Mouse (Mus musculus): ENCODE measurements around the gene Klk1b5. TPM values are rescaled to one million over a fixed set of nuclear protein-coding genes. Genes with fewer than 3 reads are reported as not detected.

The Klk1b5 gene
- total and polyA plus RNA-seq, 3 experiments, result not detected

DNA sequence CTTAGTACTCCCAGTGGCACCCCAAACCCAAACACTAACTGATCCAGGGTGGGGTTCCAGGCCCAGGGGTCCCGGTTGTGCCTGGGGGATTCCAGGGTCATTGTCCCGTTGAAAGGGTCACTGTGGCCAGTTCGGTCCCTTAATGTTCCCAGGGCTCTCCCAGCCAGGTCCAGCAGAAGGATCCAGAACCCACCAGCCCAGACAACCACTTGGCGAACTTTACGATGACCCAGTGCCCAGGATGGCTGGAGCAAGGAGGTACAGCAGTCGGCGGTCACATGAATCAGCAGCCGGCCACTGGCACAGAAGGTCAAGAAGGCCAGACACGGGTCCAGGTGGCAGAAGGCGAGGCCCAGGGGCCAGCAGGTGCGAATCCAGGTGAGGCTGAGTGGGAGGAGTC is 52.4 kb downstream of the Klk1b5 start:
- Histone ChIP-seq H3K36me3 (replicated peaks) (no peaks in the 10 kb centered on the region), H3K4me1 (ENCODE audit: insufficient read depth, low read depth, low read length) (peaks cover 13% of the 10 kb centered on the region), H3K4me3 (ENCODE audit: low read depth, low read length) (no peak overlapping the region), H3K27me3 (ENCODE audit: insufficient read depth, low read length) (peaks cover 28% of the 10 kb centered on the region), H3K9me3 (replicated peaks) (no peaks in the 10 kb centered on the region)
- TF ChIP-seq CTCF (IDR thresholded peaks at IDR 0.05; ENCODE audit: low read depth, low read length), result no peak
- no peak for TF ChIP-seq TAL1 (conservative IDR thresholded peaks at IDR 0.05; ENCODE audit: low read depth, low read length)
- no peak for TF ChIP-seq GATA2 (IDR thresholded peaks at IDR 0.05; ENCODE audit: borderline replicate concordance, low read depth, low read length)
- TF ChIP-seq POLR2AphosphoS5 (IDR thresholded peaks at IDR 0.05; ENCODE audit: insufficient replicate concordance, low read depth, low read length), result no peak
- no peak for TF ChIP-seq GATA1 (IDR thresholded peaks at IDR 0.05; ENCODE audit: borderline replicate concordance, low read length)
- DNase-seq (ENCODE audit: low spot score) (no peak), ATAC-seq (ENCODE audit: extremely low read depth, insufficient number of reproducible peaks, low FRiP score, poor library complexity, severe bottlenecking) (no peak)

DNA sequence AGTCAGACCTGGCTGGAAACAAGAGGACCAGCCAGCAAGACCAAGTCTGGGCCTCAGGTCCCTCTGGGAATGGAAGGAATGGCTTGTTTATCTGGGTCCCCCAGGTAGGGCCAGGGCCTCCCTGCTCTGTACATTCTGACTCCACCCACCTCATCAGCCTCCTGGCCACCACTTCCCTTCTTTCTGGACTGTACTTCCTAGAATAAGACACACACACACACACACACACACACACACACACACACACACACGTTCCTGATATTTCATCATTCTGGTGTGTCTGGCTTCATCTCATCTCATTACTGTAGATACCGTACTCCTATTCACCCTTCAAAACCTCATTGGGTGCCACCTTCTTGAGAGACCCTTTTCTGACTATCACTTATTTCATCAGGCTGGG is 53.7 kb downstream of the Klk1b5 start:
- Histone ChIP-seq H3K4me1 (ENCODE audit: insufficient read depth, low read depth, low read length) (peaks cover 10% of the 10 kb centered on the region), H3K36me3 (replicated peaks) (no peaks in the 10 kb centered on the region), H3K9me3 (replicated peaks) (no peaks in the 10 kb centered on the region), H3K27me3 (ENCODE audit: insufficient read depth, low read length) (peaks cover 31% of the 10 kb centered on the region), H3K4me3 (ENCODE audit: low read depth, low read length) (no peak overlapping the region)
- TF ChIP-seq CTCF (IDR thresholded peaks at IDR 0.05; ENCODE audit: low read depth, low read length), result no peak
- TF ChIP-seq POLR2AphosphoS5 (IDR thresholded peaks at IDR 0.05; ENCODE audit: insufficient replicate concordance, low read depth, low read length), result no peak
- no peak for TF ChIP-seq GATA2 (IDR thresholded peaks at IDR 0.05; ENCODE audit: borderline replicate concordance, low read depth, low read length)
- no peak for TF ChIP-seq TAL1 (conservative IDR thresholded peaks at IDR 0.05; ENCODE audit: low read depth, low read length)
- TF ChIP-seq GATA1 (IDR thresholded peaks at IDR 0.05; ENCODE audit: borderline replicate concordance, low read length), result no peak
- ATAC-seq (ENCODE audit: extremely low read depth, insufficient number of reproducible peaks, low FRiP score, poor library complexity, severe bottlenecking) (no peak), DNase-seq (ENCODE audit: low spot score) (no peak)

Other genes with a start within 250 kb of the Klk1b5 start
Only the 20 nearest of the 23 such genes appear.
- gene Klk1b11, start 220.1 kb upstream of the Klk1b5 start, total RNA-seq (2014; fragmentation: Nextera tagmentation), result not detected in 2 replicates
- not detected in 2 replicates for gene Klk1b11, start 220.1 kb upstream of the Klk1b5 start, total RNA-seq (2017)
- gene Klk1b11, start 220.1 kb upstream of the Klk1b5 start, polyA plus RNA-seq (2012), result not detected in 2 replicates
- gene Klk1b26, start 203.8 kb upstream of the Klk1b5 start, total RNA-seq (2014; fragmentation: Nextera tagmentation), result not detected in 2 replicates
- not detected in 2 replicates for gene Klk1b26, start 203.8 kb upstream of the Klk1b5 start, total RNA-seq (2017)
- gene Klk1b26, start 203.8 kb upstream of the Klk1b5 start, polyA plus RNA-seq (2012), result not detected in 2 replicates
- gene Klk1b27, start 163.7 kb upstream of the Klk1b5 start, total RNA-seq (2014; fragmentation: Nextera tagmentation), result not detected in 2 replicates
- 0.16 TPM in 1 of 2 replicates, not detected in the other for gene Klk1b27, start 163.7 kb upstream of the Klk1b5 start, total RNA-seq (2017)
- gene Klk1b27, start 163.7 kb upstream of the Klk1b5 start, polyA plus RNA-seq (2012), result not detected in 2 replicates
- not detected in 2 replicates for gene Klk1b21, start 113.6 kb upstream of the Klk1b5 start, total RNA-seq (2014; fragmentation: Nextera tagmentation)
- gene Klk1b21, start 113.6 kb upstream of the Klk1b5 start, total RNA-seq (2017), result not detected in 2 replicates
- not detected in 2 replicates for gene Klk1b21, start 113.6 kb upstream of the Klk1b5 start, polyA plus RNA-seq (2012)
- gene Klk1b22, start 103.3 kb upstream of the Klk1b5 start, total RNA-seq (2014; fragmentation: Nextera tagmentation), result not detected in 2 replicates
- not detected in 2 replicates for gene Klk1b22, start 103.3 kb upstream of the Klk1b5 start, total RNA-seq (2017)
- gene Klk1b22, start 103.3 kb upstream of the Klk1b5 start, polyA plus RNA-seq (2012), result not detected in 2 replicates
- gene Klk1b16, start 79.2 kb upstream of the Klk1b5 start, total RNA-seq (2014; fragmentation: Nextera tagmentation), result not detected in 2 replicates
- not detected in 2 replicates for gene Klk1b16, start 79.2 kb upstream of the Klk1b5 start, total RNA-seq (2017)
- gene Klk1b16, start 79.2 kb upstream of the Klk1b5 start, polyA plus RNA-seq (2012), result not detected in 2 replicates
- not detected in 2 replicates for gene Klk1b24, start 27.7 kb upstream of the Klk1b5 start, total RNA-seq (2014; fragmentation: Nextera tagmentation)
- gene Klk1b24, start 27.7 kb upstream of the Klk1b5 start, total RNA-seq (2017), result not detected in 2 replicates
- not detected in 2 replicates for gene Klk1b24, start 27.7 kb upstream of the Klk1b5 start, polyA plus RNA-seq (2012)
- not detected in 2 replicates for gene Klk1b3, start 17.8 kb upstream of the Klk1b5 start, total RNA-seq (2014; fragmentation: Nextera tagmentation)
- not detected in 2 replicates for gene Klk1b3, start 17.8 kb upstream of the Klk1b5 start, total RNA-seq (2017)
- gene Klk1b3, start 17.8 kb upstream of the Klk1b5 start, polyA plus RNA-seq (2012), result not detected in 2 replicates
- not detected in 2 replicates for gene Klk1b4, start 8.5 kb upstream of the Klk1b5 start, total RNA-seq (2014; fragmentation: Nextera tagmentation)
- not detected in 2 replicates for gene Klk1b4, start 8.5 kb upstream of the Klk1b5 start, total RNA-seq (2017)
- not detected in 2 replicates for gene Klk1b4, start 8.5 kb upstream of the Klk1b5 start, polyA plus RNA-seq (2012)
- not detected in 2 replicates for gene Klk1, start 9.4 kb downstream of the Klk1b5 start, total RNA-seq (2014; fragmentation: Nextera tagmentation)
- not detected in 2 replicates for gene Klk1, start 9.4 kb downstream of the Klk1b5 start, total RNA-seq (2017)
- not detected in 2 replicates for gene Klk1, start 9.4 kb downstream of the Klk1b5 start, polyA plus RNA-seq (2012)
- gene Gm36864, start 20.2 kb downstream of the Klk1b5 start, total RNA-seq (2014; fragmentation: Nextera tagmentation), result not detected in 2 replicates
- 0.22 TPM in 1 of 2 replicates, not detected in the other for gene Gm36864, start 20.2 kb downstream of the Klk1b5 start, total RNA-seq (2017)
- not detected in 2 replicates for gene Gm36864, start 20.2 kb downstream of the Klk1b5 start, polyA plus RNA-seq (2012)
- gene 1700028J19Rik, start 30.8 kb downstream of the Klk1b5 start, total RNA-seq (2014; fragmentation: Nextera tagmentation), result 0.87 and 3.6 TPM in 2 replicates
- 0.60 and 1.3 TPM in 2 replicates for gene 1700028J19Rik, start 30.8 kb downstream of the Klk1b5 start, total RNA-seq (2017)
- gene 1700028J19Rik, start 30.8 kb downstream of the Klk1b5 start, polyA plus RNA-seq (2012), result 0.05 TPM in 1 of 2 replicates, not detected in the other
- 113 and 114 TPM in 2 replicates for gene 2410002F23Rik, start 30.8 kb downstream of the Klk1b5 start, total RNA-seq (2014; fragmentation: Nextera tagmentation)
- 79.9 and 90.4 TPM in 2 replicates for gene 2410002F23Rik, start 30.8 kb downstream of the Klk1b5 start, total RNA-seq (2017)
- gene 2410002F23Rik, start 30.8 kb downstream of the Klk1b5 start, polyA plus RNA-seq (2012), result 276 and 317 TPM in 2 replicates
- gene Acp4, start 41.4 kb downstream of the Klk1b5 start, total RNA-seq (2014; fragmentation: Nextera tagmentation), result not detected in 2 replicates
- gene Acp4, start 41.4 kb downstream of the Klk1b5 start, total RNA-seq (2017), result not detected in 2 replicates
- not detected in 2 replicates for gene Acp4, start 41.4 kb downstream of the Klk1b5 start, polyA plus RNA-seq (2012)
- gene Gm15517, start 45.5 kb downstream of the Klk1b5 start, total RNA-seq (2014; fragmentation: Nextera tagmentation), result not detected in 2 replicates
- gene Gm15517, start 45.5 kb downstream of the Klk1b5 start, total RNA-seq (2017), result not detected in 2 replicates
- gene Gm15517, start 45.5 kb downstream of the Klk1b5 start, polyA plus RNA-seq (2012), result not detected in 2 replicates
- gene Clec11a, start 91.0 kb downstream of the Klk1b5 start, total RNA-seq (2014; fragmentation: Nextera tagmentation), result 3.1 and 5.3 TPM in 2 replicates
- gene Clec11a, start 91.0 kb downstream of the Klk1b5 start, total RNA-seq (2017), result 2.6 and 3.3 TPM in 2 replicates
- 1.8 and 2.2 TPM in 2 replicates for gene Clec11a, start 91.0 kb downstream of the Klk1b5 start, polyA plus RNA-seq (2012)
- gene Shank1, start 94.3 kb downstream of the Klk1b5 start, total RNA-seq (2014; fragmentation: Nextera tagmentation), result 0.08 TPM in 1 of 2 replicates, not detected in the other
- under 0.01 and 0.11 TPM in 2 replicates for gene Shank1, start 94.3 kb downstream of the Klk1b5 start, total RNA-seq (2017)
- gene Shank1, start 94.3 kb downstream of the Klk1b5 start, polyA plus RNA-seq (2012), result 0.13 and 0.20 TPM in 2 replicates
- gene Syt3, start 168.2 kb downstream of the Klk1b5 start, total RNA-seq (2014; fragmentation: Nextera tagmentation), result not detected in 2 replicates
- gene Syt3, start 168.2 kb downstream of the Klk1b5 start, total RNA-seq (2017), result not detected in 2 replicates
- gene Syt3, start 168.2 kb downstream of the Klk1b5 start, polyA plus RNA-seq (2012), result 0.02 TPM in 1 of 2 replicates, not detected in the other
- gene 1700008O03Rik, start 169.9 kb downstream of the Klk1b5 start, total RNA-seq (2014; fragmentation: Nextera tagmentation), result 2.5 TPM in 1 of 2 replicates, not detected in the other
- 0.11 and 0.41 TPM in 2 replicates for gene 1700008O03Rik, start 169.9 kb downstream of the Klk1b5 start, total RNA-seq (2017)
- 0.49 and 0.61 TPM in 2 replicates for gene 1700008O03Rik, start 169.9 kb downstream of the Klk1b5 start, polyA plus RNA-seq (2012)
- not detected in 2 replicates for gene Lrrc4b, start 213.1 kb downstream of the Klk1b5 start, total RNA-seq (2014; fragmentation: Nextera tagmentation)
- 0.05 TPM in 1 of 2 replicates, not detected in the other for gene Lrrc4b, start 213.1 kb downstream of the Klk1b5 start, total RNA-seq (2017)
- not detected in 2 replicates for gene Lrrc4b, start 213.1 kb downstream of the Klk1b5 start, polyA plus RNA-seq (2012)